Mouse (Mus musculus): ENCODE results near the gene Hdac7.

DNA sequence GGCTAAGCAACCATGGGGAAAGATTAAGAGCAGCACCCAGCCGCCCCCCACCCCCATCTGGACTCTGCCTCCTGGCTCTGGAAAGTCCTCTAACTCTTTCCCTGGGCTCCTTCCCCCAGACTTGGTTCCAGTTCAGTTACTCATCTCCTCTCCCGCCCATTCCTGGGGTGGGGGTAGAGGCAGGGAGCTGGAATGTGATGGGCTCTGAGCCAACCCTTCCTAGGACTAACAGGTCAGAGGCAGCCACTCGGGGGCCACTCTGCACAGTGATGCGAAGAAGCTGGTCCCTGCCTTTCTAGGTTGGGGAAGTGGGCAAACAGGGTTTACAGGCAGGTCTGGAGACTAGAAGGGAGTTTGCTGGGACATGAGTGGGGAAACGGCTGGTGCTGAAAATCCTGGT, 71.2 kb downstream of the Hdac7 start:
- TF ChIP-seq POLR2A (IDR thresholded peaks at IDR 0.05; ENCODE audit: borderline replicate concordance, extremely low read depth, low read depth, low read length) (no peak), CTCF (IDR thresholded peaks at IDR 0.05; ENCODE audit: insufficient read depth, low read length) (no peak)
